ENCODE assay signal across 1 mouse cellular context in the genomic region with DNA sequence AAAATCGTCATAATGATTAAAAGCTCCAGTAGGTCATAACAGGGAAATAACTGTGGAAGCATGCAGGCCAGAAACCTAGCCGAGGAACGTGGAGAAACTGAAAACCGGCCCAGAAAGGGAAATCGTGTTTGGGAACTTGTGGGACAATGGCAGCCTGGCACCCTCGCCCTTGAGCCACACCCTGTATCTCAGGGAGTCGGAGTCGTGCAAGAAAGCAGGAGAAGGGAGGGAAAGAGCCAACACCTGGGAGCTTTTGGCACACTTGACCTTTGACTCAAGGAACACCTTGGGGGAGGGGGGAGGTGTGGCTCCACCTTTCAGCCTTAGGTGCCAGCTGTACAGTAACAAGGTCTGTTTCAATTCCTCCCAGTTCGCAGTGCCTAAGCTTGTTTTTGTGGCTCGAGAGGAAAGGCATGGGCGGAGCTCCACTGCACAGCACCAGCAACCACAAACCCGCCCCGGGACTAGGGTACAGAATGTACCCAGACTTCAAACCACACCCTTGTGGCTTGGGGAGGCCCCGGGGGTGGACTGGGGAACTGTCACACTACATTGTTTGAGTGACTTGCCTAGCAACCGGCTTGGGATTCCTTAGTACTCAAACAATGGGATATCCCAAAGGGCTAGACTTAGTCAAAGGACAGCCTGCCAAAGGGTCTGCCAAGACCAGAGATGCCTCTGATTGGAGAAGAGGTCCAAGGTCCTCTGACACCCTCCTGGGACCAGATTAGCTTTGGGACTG.
A peak's percentile ranks its signal among the peaks of the same experiment; 100 is the strongest.
TF ChIP-seq lines count a peak whose summit lies in the region.

No protein-coding gene starts in this region.

TF ChIP-seq in CH12.LX, 34 proteins besides CTCF, POLR2A, EP300 and RAD21 (continued from another document):
- peak; percentile 83 for TF ChIP-seq IRF4 (IDR thresholded peaks at IDR 0.05; ENCODE audit: low read depth, low read length)
- 0 out of 2 replicates have a peak, but pooled peaks have one; percentile 36 for TF ChIP-seq MAFK (IDR thresholded peaks at IDR 0.05; ENCODE audit: insufficient replicate concordance, low read length)
- TF ChIP-seq MAZ (IDR thresholded peaks at IDR 0.05; ENCODE audit: low read depth, low read length), result peak; percentile 42; the same call in 1 of the 2 replicates
- no peak for TF ChIP-seq MEF2A (IDR thresholded peaks at IDR 0.05; ENCODE audit: borderline replicate concordance, low read depth, low read length)
- TF ChIP-seq MXI1 (IDR thresholded peaks at IDR 0.05; ENCODE audit: low read depth, low read length), result peak; percentile 30; the same call in 1 of the 2 replicates
- TF ChIP-seq ZC3H11A (IDR thresholded peaks at IDR 0.05; ENCODE audit: low read depth, low read length), result no peak
- peak; percentile 58 for TF ChIP-seq BHLHE40 (IDR thresholded peaks at IDR 0.05; ENCODE audit: low read depth, low read length)
- TF ChIP-seq TCF12 (IDR thresholded peaks at IDR 0.05; ENCODE audit: low read depth, low read length), result peak; percentile 66
- peak; percentile 73 for TF ChIP-seq SIN3A (IDR thresholded peaks at IDR 0.05; ENCODE audit: low read length)
- no peak for TF ChIP-seq SMC3 (IDR thresholded peaks at IDR 0.05; ENCODE audit: low read depth, low read length)
- 0 out of 2 replicates have a peak, but pooled peaks have one; percentile 56 for TF ChIP-seq MYC (IDR thresholded peaks at IDR 0.05; ENCODE audit: low read depth, low read length)
- TF ChIP-seq KAT2A (IDR thresholded peaks at IDR 0.05; ENCODE audit: insufficient replicate concordance, low read length), result 0 out of 2 replicates have a peak, but pooled peaks have one; percentile 15
- TF ChIP-seq ZNF384 (IDR thresholded peaks at IDR 0.05; ENCODE audit: low read depth, low read length), result peak; percentile 26; the same call in 1 of the 2 replicates
